Comparison of ENCODE assay signal across 9 mouse cellular contexts in the genomic region with DNA sequence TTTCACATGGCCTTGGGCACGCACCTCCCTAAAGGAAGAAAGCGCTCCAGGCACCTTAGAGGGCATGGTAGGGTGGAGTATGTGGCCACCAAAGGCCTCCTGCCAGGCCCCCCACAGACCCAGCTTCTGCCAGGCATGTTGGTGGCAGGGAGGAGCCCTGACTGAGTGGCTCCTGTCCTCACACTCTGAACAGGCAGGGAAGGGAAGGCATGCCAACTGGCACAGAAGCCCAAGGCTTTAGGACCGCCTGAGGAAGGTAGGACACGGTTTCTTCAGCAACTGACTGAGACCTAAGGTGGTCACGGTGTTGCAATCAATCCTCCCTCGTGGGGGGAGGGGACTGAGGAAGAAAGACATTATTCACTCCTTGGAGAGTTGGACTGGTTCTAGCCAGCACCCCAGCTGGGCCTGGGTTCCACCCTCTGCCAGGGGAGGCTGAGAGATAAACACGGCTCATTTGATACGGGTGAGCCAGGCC. TPM values are rescaled to one million over a fixed set of nuclear protein-coding genes. Genes with fewer than 3 reads are reported as not detected.
A peak's percentile ranks its signal among the peaks of the same experiment; 100 is the strongest.
DNase-seq lines count a peak whose midpoint lies in the region; ATAC-seq and TF ChIP-seq lines count a peak whose summit lies in the region.
"Had no signal": no experiment of that assay in that cellular context is flagged by ENCODE, and none has a peak within 500 bp of the region (broad histone marks: within the 10 kb centered on the region; RNA-seq: fewer than 3 reads in every experiment).

No protein-coding gene starts in this region.

- H3K27ac ChIP-seq in lung, postnatal 0 days (ENCODE audit: low read length): no peak overlapping the region
- H3K27ac ChIP-seq: limb, embryonic 13.5 days had no signal

- peaks cover 2% of the 10 kb centered on the region; the same call in 1 of the 2 replicates for H3K27me3 ChIP-seq in lung, postnatal 0 days (replicated peaks; ENCODE audit: insufficient read depth, low read length)

- no peak for TF ChIP-seq CTCF in lung, postnatal 0 days (IDR thresholded peaks at IDR 0.05)

- WGBS in lung, postnatal 0 days: 48% methylated on average over 8 of the region's 8 CpGs

- no peaks in the 10 kb centered on the region for H3K4me1 ChIP-seq in lung, postnatal 0 days (ENCODE audit: insufficient read depth, low read depth, low read length)

- ATAC-seq in lung, postnatal 0 days: no peak
- ATAC-seq in granulocyte monocyte progenitor cell, adult 5-6 weeks (replicated peaks; ENCODE audit: poor library complexity, severe bottlenecking): peak; percentile 23; the same call in 1 of the 2 replicates

- no peak overlapping the region for H3K9ac ChIP-seq in lung, postnatal 0 days (replicated peaks; ENCODE audit: low read depth)
- H3K9ac ChIP-seq: limb, embryonic 13.5 days had no signal

- H3K36me3 ChIP-seq in lung, postnatal 0 days (ENCODE audit: insufficient read depth, low read length): no peaks in the 10 kb centered on the region
- H3K36me3 ChIP-seq: limb, embryonic 13.5 days had no signal

- DNase-seq in lung, postnatal 10 days: peak; percentile 13
- DNase-seq in lung, postnatal 0 days (ENCODE audit: low spot score): no peak
- peak; percentile 74 to 76 for DNase-seq in cerebellum, adult 18-20 months
- DNase-seq in ovary, postnatal 10 days (ENCODE audit: low spot score): peak; percentile 10
- no peak for DNase-seq in left cerebral cortex, adult 9 months (ENCODE audit: low spot score in 2 of 2)
- DNase-seq in spleen, postnatal 4 days (ENCODE audit: low spot score in 2 of 2): no peak

- TF ChIP-seq EP300 in lung, postnatal 0 days (IDR thresholded peaks at IDR 0.05): no peak

- no peaks in the 10 kb centered on the region for H3K9me3 ChIP-seq in lung, postnatal 0 days (ENCODE audit: low read length)
- H3K9me3 ChIP-seq: limb, embryonic 13.5 days had no signal

- no peak overlapping the region for H3K4me2 ChIP-seq in lung, postnatal 0 days (replicated peaks; ENCODE audit: low read depth, low read length)
- H3K4me2 ChIP-seq: limb, embryonic 13.5 days had no signal

- H3K4me3 ChIP-seq in lung, postnatal 0 days (ENCODE audit: low read depth, low read length): no peak overlapping the region
- H3K4me3 ChIP-seq: limb, embryonic 13.5 days had no signal

RNA-seq across cellular contexts. Expression of a gene that starts 8.2 kb away (rescaled TPM):
- 0.11 TPM in 1 of 2 replicates, not detected in the other for polyA plus RNA-seq in lung, postnatal 0 days (2015; fragmentation: Nextera tagmentation; extraction: Ambion mirVana)
- not detected in 2 replicates for total RNA-seq in granulocyte monocyte progenitor cell, adult 5-6 weeks (2014; fragmentation: Nextera tagmentation)
- not detected in 2 replicates for total RNA-seq in granulocyte monocyte progenitor cell, adult 5-6 weeks (2017)
- total RNA-seq: monocyte, adult 5-6 weeks had no signal

RNA-seq across cellular contexts. Expression of a gene that starts 33.9 kb away (rescaled TPM):
- 3.8 and 4.2 TPM in 2 replicates for polyA plus RNA-seq in lung, postnatal 0 days (2015; fragmentation: Nextera tagmentation; extraction: Ambion mirVana)
- 15.2 and 18.9 TPM in 2 replicates for total RNA-seq in granulocyte monocyte progenitor cell, adult 5-6 weeks (2014; fragmentation: Nextera tagmentation)
- total RNA-seq in granulocyte monocyte progenitor cell, adult 5-6 weeks (2017): 15.7 and 17.9 TPM in 2 replicates

Comparison
In these comparisons a context has a peak if more than half of its experiments do, and no peak if none do; other contexts are left out.
1. DNase-seq: peak in lung, postnatal 10 days (single experiment), cerebellum, adult 18-20 months (2 of 2) and ovary, postnatal 10 days (single experiment); none in lung, postnatal 0 days (single experiment), left cerebral cortex, adult 9 months (0 of 2) and spleen, postnatal 4 days (0 of 2).